In the genomic region with DNA sequence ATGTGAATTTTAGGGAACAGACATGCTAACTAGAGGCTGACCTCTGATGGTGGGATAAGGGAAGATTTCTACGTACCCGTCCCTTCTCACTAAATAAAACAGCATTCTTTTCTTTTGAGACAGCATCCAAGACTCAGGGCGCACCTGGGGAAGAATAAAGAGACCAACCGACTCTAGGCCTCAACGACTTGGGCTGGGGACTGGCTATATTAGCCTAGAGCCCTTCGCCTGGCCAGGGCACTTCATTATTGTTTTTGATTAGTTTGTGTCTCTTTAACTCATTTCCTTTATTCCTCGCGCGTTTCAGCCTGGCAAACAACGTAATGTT, we compare ENCODE assay signal across 8 mouse cellular contexts. TPM values are rescaled to one million over a fixed set of nuclear protein-coding genes. Genes with fewer than 3 reads are reported as not detected.
DNase-seq lines count a peak whose midpoint lies in the region; ATAC-seq and TF ChIP-seq lines count a peak whose summit lies in the region.

No protein-coding gene starts in this region.

- no peaks in the 10 kb centered on the region for H3K27me3 ChIP-seq in neural tube, embryonic 11.5 days (ENCODE audit: control insufficient read depth, insufficient read depth, low read length)
- H3K27me3 ChIP-seq in limb, embryonic 14.5 days (ENCODE audit: control insufficient read depth, insufficient read depth, low read length), result no peaks in the 10 kb centered on the region
- no peaks in the 10 kb centered on the region for H3K27me3 ChIP-seq in stomach, embryonic 14.5 days (ENCODE audit: control insufficient read depth, insufficient read depth, low read length)

- intact Hi-C loops in left cerebral cortex, postnatal 36 days (cut with DNase I), result loop anchor here (5.0 kb wide), 1 partner anchor 33 kb away; no protein-coding TSS in a partner anchor

- no peak overlapping the region for H3K27ac ChIP-seq in neural tube, embryonic 11.5 days (ENCODE audit: low read depth, low read length)
- peak overlapping the region; percentile 91; the same call in 1 of the 2 replicates for H3K27ac ChIP-seq in limb, embryonic 14.5 days (replicated peaks; ENCODE audit: low read depth, low read length)
- H3K27ac ChIP-seq in stomach, embryonic 14.5 days (ENCODE audit: low read length), result no peak overlapping the region

- no peaks in the 10 kb centered on the region for H3K36me3 ChIP-seq in neural tube, embryonic 11.5 days (ENCODE audit: control insufficient read depth, insufficient read depth, low read length)
- no peaks in the 10 kb centered on the region; the same call in 1 of the 2 replicates for H3K36me3 ChIP-seq in limb, embryonic 14.5 days (ENCODE audit: control insufficient read depth, insufficient read depth, low read length)
- H3K36me3 ChIP-seq in stomach, embryonic 14.5 days (ENCODE audit: control insufficient read depth, insufficient read depth, low read length), result no peaks in the 10 kb centered on the region

- no peaks in the 10 kb centered on the region for H3K9me3 ChIP-seq in neural tube, embryonic 11.5 days (ENCODE audit: control insufficient read depth, low read length)
- H3K9me3 ChIP-seq in limb, embryonic 14.5 days (ENCODE audit: control insufficient read depth, low read length), result no peaks in the 10 kb centered on the region
- H3K9me3 ChIP-seq in stomach, embryonic 14.5 days (ENCODE audit: control insufficient read depth, low read depth, low read length), result no peaks in the 10 kb centered on the region

- H3K9ac ChIP-seq in neural tube, embryonic 11.5 days (ENCODE audit: low read length), result peak overlapping the region; percentile 94
- peak overlapping the region; percentile 97 for H3K9ac ChIP-seq in limb, embryonic 14.5 days (ENCODE audit: low read depth, low read length, severe bottlenecking)
- H3K9ac ChIP-seq in stomach, embryonic 14.5 days (replicated peaks; ENCODE audit: low read depth, low read length), result peak overlapping the region; percentile 92; the same call in 1 of the 2 replicates

- peak; percentile 28; the same call in 1 of the 2 replicates for ATAC-seq in cerebellum, adult (ENCODE audit: insufficient number of reproducible peaks, low FRiP score, low TSS enrichment)
- ATAC-seq in neural tube, embryonic 11.5 days (ENCODE audit: insufficient read depth, low FRiP score, low TSS enrichment), result peak; percentile 58
- peak; percentile 17; the same call in 1 of the 2 replicates for ATAC-seq in limb, embryonic 14.5 days (ENCODE audit: low FRiP score, low read depth)
- peak; percentile 29; the same call in 1 of the 2 replicates for ATAC-seq in stomach, embryonic 14.5 days (ENCODE audit: insufficient number of reproducible peaks, insufficient read depth, low FRiP score, low read depth)

- H3K4me1 ChIP-seq in neural tube, embryonic 11.5 days (ENCODE audit: control insufficient read depth, insufficient read depth, low read length), result peaks cover 12% of the 10 kb centered on the region
- H3K4me1 ChIP-seq in limb, embryonic 14.5 days (ENCODE audit: control insufficient read depth, insufficient read depth, low read length), result peaks cover 30% of the 10 kb centered on the region
- H3K4me1 ChIP-seq in stomach, embryonic 14.5 days (ENCODE audit: control insufficient read depth, insufficient read depth, low read length), result peaks cover 14% of the 10 kb centered on the region

- WGBS in neural tube, embryonic 11.5 days, result 24% methylated on average over 10 of the region's 10 CpGs
- WGBS in limb, embryonic 14.5 days, result 15% methylated on average over 10 of the region's 10 CpGs
- WGBS in stomach, embryonic 14.5 days, result 14% methylated on average over 10 of the region's 10 CpGs

- H3K4me3 ChIP-seq in neural tube, embryonic 11.5 days (ENCODE audit: low read depth, low read length), result peak overlapping the region; percentile 85
- H3K4me3 ChIP-seq in limb, embryonic 14.5 days (replicated peaks; ENCODE audit: low read length), result peak overlapping the region; percentile 92
- H3K4me3 ChIP-seq in stomach, embryonic 14.5 days (ENCODE audit: low read depth, low read length), result peak overlapping the region; percentile 93

- TF ChIP-seq POLR2A in limb, embryonic 14.5 days (IDR thresholded peaks at IDR 0.05; ENCODE audit: borderline replicate concordance, extremely low read depth, insufficient read depth, insufficient read length), result no peak

- H3K4me2 ChIP-seq in neural tube, embryonic 11.5 days (ENCODE audit: low read depth), result peak overlapping the region; percentile 47
- H3K4me2 ChIP-seq in limb, embryonic 14.5 days (replicated peaks; ENCODE audit: low read depth, low read length, severe bottlenecking), result peak overlapping the region; percentile 56
- H3K4me2 ChIP-seq in stomach, embryonic 14.5 days (replicated peaks; ENCODE audit: low read depth, low read length), result peak overlapping the region; percentile 64

- no peak for DNase-seq in cerebellum, adult 11 months
- no peak for DNase-seq in neural tube, embryonic 11.5 days (ENCODE audit: low spot score)
- DNase-seq in neural tube, embryonic 10.5 days (ENCODE audit: extremely low spot score, low spot score), result no peak
- DNase-seq in limb, embryonic 14.5 days (ENCODE audit: low spot score), result no peak
- no peak for DNase-seq in left cerebral cortex, postnatal 36 days (ENCODE audit: low spot score in 2 of 2)
- DNase-seq in spleen, postnatal 36 days (ENCODE audit: low spot score in 2 of 2), result no peak

RNA-seq across cellular contexts. Expression of gene Ryk, which starts 0.3 kb away (rescaled TPM):
- polyA plus RNA-seq in neural tube, embryonic 11.5 days (2014; fragmentation: Nextera tagmentation; extraction: Ambion mirVana), result 41.8 and 42.2 TPM in 2 replicates
- 79.8 and 83.7 TPM in 2 replicates for polyA plus RNA-seq in limb, embryonic 14.5 days (2012; rRNA removed)
- 37.5 and 58.6 TPM in 2 replicates for polyA plus RNA-seq in limb, embryonic 14.5 days (2014; fragmentation: Nextera tagmentation; extraction: Ambion mirVana)
- polyA plus RNA-seq in stomach, embryonic 14.5 days (2014; fragmentation: Nextera tagmentation; extraction: Ambion mirVana), result 28.6 and 31.3 TPM in 2 replicates
- 10 to 100 TPM; 31.6 to 38.0 TPM for total RNA-seq in left cerebral cortex, postnatal 36 days (2021)
